Mouse (Mus musculus) E14TG2a.4 (cell line): Measurements from ENCODE around the gene Ly6g6d.

ENCODE experiments used
- CTCF ChIP-seq: conservative IDR thresholded peaks from 2 replicates; pipeline ENCODE4 v1.5.1; 2014; ENCODE audit warnings: low read length
- NANOG ChIP-seq: IDR thresholded peaks from 2 replicates; pipeline ENCODE4 v1.6.1; 2014; ENCODE audit warnings: borderline replicate concordance, low read length, mixed read lengths
- POU5F1 ChIP-seq: IDR thresholded peaks from 2 replicates; pipeline ENCODE4 v1.6.1; 2014; ENCODE audit warnings: low read length, borderline replicate concordance

DNA sequence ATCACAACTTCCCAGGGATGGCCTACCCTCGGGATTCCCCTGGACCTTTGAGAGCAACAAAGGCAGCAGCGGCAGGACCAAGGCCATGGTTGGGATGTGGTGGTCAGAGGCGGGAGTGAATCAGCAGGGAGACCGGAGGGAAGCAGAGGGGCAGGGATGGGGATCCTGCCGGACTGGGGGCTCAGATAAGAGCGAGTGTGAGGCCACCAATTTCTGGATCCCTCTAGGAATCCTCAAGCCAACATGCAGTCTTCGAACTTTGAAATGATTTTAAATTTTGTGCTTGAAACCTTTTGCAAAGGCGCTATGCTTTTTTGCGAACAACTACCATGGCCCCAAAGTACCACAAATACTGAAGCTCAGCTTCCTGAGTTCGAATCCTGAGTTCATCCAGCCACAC is 11.8 kb downstream of the Ly6g6d start, which contains the start of gene Mpig6b:
- TF ChIP-seq CTCF (no peak), NANOG (no peak), POU5F1 (no peak)
